ENCODE assay signal across 27 mouse cellular contexts in genomic region chr11:20149936-20150335, GRCm38 (mm10).
"Had no signal": no experiment of that assay in that cellular context is flagged by ENCODE, and none has a peak within 500 bp of the region (broad histone marks: within the 10 kb centered on the region; RNA-seq: fewer than 3 reads in every experiment).

No protein-coding gene starts in this region.

- H3K27ac ChIP-seq: gastrocnemius, adult 2 months; heart, adult 2 months; heart, embryonic 10.5 days; hindbrain, embryonic 10.5 days; hindbrain, embryonic 12.5 days; hindbrain, embryonic 14.5 days; intestine, embryonic 15.5 days; layer of hippocampus, adult 2 months; left cerebral cortex, adult 2 months; limb, embryonic 10.5 days; limb, embryonic 12.5 days; liver, embryonic 13.5 days had no signal

- DNase-seq: gastrocnemius, adult 2 months; gastrocnemius, postnatal 10 days; gastrocnemius, postnatal 25 days; heart, adult 2 months; heart, postnatal 10 days; heart, postnatal 4 days; kidney, adult 18-20 months; kidney, adult 8-10 months; kidney, postnatal 10 days; kidney, postnatal 25 days; kidney, postnatal 4 days; liver; liver, embryonic 13.5 days had no signal

- H3K4me1 ChIP-seq: heart, embryonic 12.5 days; hindbrain, embryonic 12.5 days; limb, embryonic 10.5 days; limb, embryonic 12.5 days; liver, embryonic 13.5 days had no signal

- H3K27me3 ChIP-seq: heart, embryonic 12.5 days; hindbrain, embryonic 12.5 days; intestine, embryonic 15.5 days; limb, embryonic 12.5 days; liver, embryonic 13.5 days had no signal

- ATAC-seq: hindbrain, embryonic 16.5 days; inflammation-experienced regulatory T-cells, adult 6 months; intestine, embryonic 15.5 days; intestine, postnatal 0 days had no signal

- H3K9ac ChIP-seq: heart, embryonic 12.5 days; hindbrain, embryonic 12.5 days; hindbrain, embryonic 14.5 days; intestine, embryonic 15.5 days; limb, embryonic 12.5 days; liver, embryonic 13.5 days had no signal

- H3K4me3 ChIP-seq: gastrocnemius, adult 2 months; heart, adult 2 months; heart, embryonic 10.5 days; heart, embryonic 12.5 days; hindbrain, embryonic 10.5 days; hindbrain, embryonic 12.5 days; intestine, embryonic 15.5 days; layer of hippocampus, adult 2 months; left cerebral cortex, adult 2 months; limb, embryonic 10.5 days; limb, embryonic 12.5 days; liver, embryonic 13.5 days had no signal

- H3K9me3 ChIP-seq: hindbrain, embryonic 12.5 days; intestine, embryonic 15.5 days; limb, embryonic 10.5 days; limb, embryonic 12.5 days; liver, embryonic 13.5 days had no signal

- H3K4me2 ChIP-seq: heart, embryonic 12.5 days; hindbrain, embryonic 12.5 days; hindbrain, embryonic 14.5 days; intestine, embryonic 15.5 days; limb, embryonic 12.5 days; liver, embryonic 11.5 days; liver, embryonic 13.5 days had no signal

- H3K36me3 ChIP-seq: heart, embryonic 10.5 days; heart, embryonic 12.5 days; hindbrain, embryonic 10.5 days; hindbrain, embryonic 12.5 days; intestine, embryonic 15.5 days; limb, embryonic 10.5 days; limb, embryonic 12.5 days; liver, embryonic 13.5 days had no signal
